Mouse (Mus musculus) CH12.LX (cell line): Measurements from ENCODE around the gene Pi16.

ENCODE experiments used
- MAFK ChIP-seq: IDR thresholded peaks from 2 replicates; pipeline ENCODE4 v1.6.1; 2011; ENCODE audit warnings: low read length, improper control_type of control experiment; ENCODE audit not compliant: insufficient replicate concordance
- POLR2AphosphoS2 ChIP-seq: IDR thresholded peaks from 2 replicates; pipeline ENCODE4 v1.6.1; 2011; ENCODE audit warnings: low read depth, low read length, improper control_type of control experiment
- ZC3H11A ChIP-seq: IDR thresholded peaks from 2 replicates; pipeline ENCODE4 v1.6.1; 2012; ENCODE audit warnings: low read depth, mild to moderate bottlenecking, inconsistent platforms, low read length, improper control_type of control experiment

GRCm38 (mm10) chr17:29292996-29293395, 24.5 kb upstream of the Pi16 start:
- TF ChIP-seq MAFK = no peak
- no peak for TF ChIP-seq ZC3H11A
- no peak for TF ChIP-seq POLR2AphosphoS2
